Mouse (Mus musculus) frontal cortex, adult (tissue): ENCODE measurements around the gene Enah.

Experiments
- ATAC-seq: cut with Nextera tagmentation; 2 replicates; pipeline ENCODE4 v1.9.2; 2017; ENCODE audit warnings: mild to moderate bottlenecking, moderate library complexity, mixed read lengths; ENCODE audit not compliant: low TSS enrichment

Enah gene

DNA sequence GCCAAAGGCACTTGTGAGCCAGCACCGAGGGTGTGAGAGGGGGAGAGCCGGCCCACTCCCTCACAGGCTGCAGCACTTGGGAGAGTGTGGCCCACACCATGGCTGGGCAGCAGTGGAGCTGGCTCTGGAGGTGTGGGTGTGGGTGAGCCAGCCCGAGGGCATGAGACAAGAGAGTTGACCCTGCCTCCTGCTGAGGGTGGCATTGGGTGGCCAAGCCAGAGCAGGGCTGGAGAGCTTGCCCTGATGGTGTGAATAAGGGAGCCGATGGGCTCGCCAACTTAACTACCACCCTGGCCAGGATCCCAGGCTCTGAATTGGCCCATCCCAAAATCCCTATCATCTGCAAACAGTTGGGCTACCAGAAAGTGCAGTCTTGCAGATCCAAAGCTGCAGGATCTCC lies 141.4 kb downstream of the Enah start:
- no peak for ATAC-seq

DNA sequence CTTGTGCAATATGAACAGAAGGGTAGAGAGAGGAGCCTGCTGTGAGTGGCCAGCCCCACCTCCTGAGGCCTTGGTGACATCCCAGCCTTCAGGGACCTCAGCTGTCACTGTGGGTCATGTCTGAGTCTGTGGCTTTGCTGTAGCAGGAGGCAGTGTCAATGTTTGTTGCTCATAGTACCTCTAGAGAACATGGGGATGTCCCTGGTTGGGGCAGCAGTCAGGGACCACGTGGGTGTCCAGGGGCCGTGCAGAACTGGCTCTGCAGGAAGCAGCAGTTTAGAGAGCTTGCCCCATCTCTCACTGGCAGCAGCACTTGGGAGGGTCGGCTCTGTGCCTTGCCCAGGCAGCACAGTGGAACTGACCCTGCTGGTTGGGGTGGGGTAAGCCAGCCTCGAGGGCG lies 142.7 kb downstream of the Enah start:
- ATAC-seq: no peak

DNA sequence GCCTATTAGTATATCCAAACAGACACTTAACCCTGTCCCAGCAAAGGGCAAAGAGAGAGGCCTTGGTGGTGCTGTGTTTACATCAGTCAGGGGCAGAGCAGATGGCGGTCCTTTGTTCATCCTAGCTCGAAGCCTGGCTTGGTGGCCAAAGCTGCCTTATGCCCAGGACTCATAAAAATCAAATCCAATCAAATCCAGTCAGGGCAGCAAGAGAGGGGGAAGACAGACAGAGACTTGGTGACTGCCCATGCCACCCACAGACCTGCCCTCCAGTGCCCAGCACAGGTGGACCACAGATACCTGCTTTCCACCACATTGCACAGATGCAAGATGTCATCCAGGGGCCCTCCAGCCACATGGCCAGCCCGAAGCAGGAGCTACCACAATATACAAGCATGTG lies 143.1 kb downstream of the Enah start:
- ATAC-seq: no peak

DNA sequence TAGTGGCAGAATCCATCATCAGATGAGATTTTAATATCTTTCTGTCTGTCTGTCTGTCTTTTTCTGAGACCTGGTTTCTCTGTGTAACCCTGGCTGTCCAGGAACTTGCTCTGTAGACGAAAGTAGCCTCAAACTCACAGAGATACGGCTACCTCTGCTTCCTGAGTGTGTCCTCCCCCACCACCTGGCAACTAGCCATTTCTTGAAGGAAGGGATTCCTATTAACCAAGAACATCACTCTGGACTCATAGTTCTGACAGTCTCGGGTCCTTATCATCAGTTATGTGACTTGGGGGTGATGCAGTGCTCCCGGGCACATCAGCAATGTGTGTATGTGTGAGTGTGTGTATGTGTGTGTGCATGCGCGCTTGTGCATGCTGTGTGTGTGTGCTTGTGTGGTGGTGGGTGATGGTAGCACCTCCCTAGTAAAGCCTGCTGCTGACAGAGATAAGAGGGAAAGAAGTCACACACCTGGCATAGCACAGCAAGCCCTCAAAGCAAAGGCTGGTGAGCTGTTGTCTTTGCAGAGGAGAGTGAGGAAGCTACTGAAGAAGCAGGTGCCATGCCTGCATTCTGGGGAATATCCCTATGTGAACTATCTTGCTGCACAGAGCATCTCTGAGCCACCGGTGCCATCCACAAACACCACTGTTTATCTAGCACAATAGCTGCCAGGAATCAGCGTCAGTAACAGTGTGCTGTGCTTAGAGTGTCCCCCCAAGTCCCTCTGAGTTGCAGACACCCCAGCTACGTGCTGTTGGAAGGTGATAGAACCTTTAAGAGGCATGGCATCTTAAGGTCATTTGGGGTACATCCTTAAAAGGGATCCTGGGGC lies 146.5 kb downstream of the Enah start:
- ATAC-seq: no peak

DNA sequence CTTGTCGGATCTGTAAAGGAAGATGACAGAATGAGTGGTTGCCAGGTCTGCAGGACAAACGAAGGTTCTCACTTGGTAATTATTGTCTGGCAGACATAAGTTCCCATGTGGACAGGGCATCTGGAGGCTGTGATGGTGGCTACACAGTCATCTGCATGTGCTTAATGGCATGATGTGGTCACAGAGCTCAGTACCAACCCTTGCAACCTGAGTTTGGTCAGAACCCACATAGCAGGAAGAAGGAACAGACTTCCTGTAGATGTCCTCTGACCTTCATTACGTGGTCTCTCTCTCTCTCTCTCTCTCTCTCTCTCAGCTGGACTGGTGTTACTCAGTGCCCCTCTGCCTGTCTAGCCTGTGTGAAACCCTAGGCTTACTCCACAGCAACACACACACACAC lies 147.2 kb downstream of the Enah start:
- ATAC-seq: no peak

DNA sequence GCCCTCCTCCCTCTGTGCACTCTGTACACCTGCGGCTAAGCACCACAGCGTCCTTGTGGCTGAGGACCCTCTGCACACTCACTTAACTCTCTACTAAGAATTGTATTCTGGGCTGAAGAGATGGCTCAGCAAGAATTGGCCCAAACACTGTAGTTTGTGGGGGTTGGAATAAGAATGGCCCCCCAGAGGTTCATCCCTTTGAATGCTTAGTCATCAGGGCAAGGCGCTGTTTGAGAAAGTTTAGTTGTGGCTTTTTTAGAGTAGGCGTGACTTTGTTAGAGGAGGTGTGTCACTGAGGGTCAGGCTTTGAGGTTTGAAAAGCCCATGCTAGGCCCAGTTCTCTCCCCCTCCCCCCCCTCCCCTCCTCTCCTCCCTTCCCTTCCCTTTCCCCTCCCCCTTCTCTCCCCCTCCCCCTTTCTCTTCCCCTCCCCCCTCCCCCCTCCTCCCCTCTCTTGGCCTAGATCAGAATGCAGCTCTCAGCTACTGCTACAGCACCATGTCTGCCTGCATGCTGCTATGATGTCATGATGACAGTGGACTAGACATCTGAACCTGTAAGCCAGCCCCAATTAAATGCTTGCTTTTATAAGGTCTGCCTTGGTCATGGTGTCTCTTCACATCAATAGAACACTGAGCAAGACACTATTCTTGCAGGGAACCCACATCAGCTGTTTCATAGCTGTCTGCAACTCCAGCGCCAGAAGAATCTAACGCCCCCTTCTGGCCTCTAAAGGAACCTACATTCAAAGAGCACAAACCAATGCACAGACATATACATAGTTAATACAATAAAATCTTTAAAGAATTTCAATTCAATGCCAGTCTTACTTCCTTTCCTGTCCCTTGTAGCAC lies 153.1 kb downstream of the Enah start:
- no peak for ATAC-seq

DNA sequence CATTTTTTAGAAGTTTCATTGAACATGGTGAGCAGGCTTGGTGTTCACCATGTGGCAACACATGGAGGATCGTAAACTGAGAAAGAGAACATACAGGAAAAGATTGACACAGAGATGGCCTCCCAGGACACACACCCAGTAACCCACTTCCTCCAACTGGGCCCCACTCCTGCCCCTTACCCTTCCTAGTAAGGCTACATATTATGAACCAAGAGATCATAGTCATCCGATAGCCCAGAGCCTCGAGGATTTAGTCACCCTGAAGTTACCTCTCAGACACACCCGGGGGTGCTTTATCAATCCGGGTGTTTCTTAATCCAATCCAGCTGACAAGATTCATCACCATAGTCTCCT lies 153.9 kb downstream of the Enah start:
- no peak for ATAC-seq

DNA sequence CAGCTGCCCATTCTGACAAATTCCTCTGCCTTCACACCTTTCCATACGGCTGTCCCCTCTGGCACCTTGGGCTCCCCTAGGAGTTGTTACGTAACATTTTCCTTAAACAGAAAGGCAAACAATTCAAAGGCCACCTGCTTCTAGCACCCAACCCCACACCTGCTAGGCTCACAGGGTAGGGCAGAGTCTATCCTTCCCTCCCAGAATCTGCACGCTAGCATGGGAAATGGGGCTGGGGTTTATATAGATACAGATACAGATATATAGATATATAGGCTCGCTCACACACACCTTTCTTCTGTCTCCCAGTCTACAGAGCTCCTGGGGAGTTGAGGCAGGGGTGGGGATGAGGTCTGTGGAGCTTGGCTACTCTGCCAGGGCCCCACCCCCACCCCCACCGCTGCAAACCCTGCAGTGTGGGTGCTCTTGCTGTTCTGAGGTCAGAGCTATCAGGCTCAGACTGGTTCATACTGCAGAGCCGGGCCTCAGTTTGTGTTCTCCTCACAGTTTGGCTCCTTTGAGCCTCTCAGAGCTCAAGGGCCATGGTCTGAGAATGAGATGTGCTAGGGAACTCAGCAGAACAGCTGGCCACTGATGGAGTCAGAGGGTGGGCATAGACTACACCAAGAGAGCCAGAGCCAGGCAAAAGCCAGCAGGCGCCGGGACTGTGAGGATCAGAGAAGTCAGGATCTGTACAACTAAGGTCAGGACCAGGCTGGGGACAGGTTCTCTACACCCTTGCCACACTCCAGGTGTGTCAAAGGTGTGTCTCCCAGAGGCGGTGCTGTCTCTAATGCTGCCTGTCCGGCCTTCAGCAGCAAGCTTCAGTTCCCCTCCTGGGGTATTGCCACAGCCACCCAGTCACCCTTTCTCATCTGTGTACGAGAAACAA lies 154.6 kb downstream of the Enah start:
- no peak for ATAC-seq

DNA sequence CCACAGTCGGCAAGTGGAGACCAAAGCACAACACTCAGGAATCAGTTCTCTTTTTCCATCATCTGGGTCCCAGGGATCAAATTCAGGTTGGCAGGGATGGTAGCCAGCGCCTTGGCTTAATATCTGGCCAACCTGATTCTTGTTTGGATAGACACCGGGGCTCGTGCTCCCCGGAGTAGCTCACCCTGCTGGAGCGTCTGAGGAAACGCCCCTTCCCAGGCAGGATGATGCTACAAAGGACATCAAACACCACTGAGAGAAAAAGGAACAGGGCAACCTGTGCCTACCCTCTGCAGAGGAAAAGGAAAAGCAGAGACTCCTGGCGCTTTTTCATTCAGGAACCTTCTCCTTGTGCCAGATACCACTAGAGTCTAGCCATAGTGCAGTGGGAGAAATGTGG lies 156.4 kb downstream of the Enah start:
- ATAC-seq: no peak

DNA sequence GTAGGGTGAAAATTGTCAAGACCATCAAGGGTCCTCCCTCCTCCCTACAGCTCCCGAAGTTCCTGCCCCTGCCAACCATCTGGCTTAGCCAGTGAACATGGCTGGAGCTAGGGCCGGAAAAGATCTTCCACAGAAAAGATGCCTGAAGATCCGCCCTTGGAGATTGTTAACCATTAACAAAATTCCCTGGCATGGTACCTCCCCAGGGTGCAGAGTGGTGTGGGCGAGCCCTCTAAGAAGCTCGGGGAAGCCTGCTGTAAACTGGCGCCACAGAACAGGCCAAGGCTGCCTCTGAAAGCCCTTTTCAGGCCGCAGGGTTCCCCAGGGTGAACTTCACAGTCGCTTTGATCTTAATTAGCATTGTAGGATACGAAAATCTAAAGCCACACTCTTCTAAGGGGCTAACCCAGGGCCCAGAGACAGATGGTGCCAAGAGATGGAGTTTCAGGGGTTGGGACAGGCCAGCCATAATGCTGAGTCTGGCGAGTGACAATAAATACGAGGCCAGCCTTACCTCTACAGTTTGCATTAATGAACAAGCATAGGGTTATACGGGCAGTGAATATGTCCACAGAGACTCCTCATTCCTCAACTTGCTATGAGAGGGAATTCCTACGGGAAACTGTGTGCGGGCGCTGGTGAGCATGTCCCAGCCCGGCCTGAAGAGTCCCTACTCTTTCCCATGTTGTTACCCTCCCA lies 157.0 kb downstream of the Enah start:
- no peak for ATAC-seq

DNA sequence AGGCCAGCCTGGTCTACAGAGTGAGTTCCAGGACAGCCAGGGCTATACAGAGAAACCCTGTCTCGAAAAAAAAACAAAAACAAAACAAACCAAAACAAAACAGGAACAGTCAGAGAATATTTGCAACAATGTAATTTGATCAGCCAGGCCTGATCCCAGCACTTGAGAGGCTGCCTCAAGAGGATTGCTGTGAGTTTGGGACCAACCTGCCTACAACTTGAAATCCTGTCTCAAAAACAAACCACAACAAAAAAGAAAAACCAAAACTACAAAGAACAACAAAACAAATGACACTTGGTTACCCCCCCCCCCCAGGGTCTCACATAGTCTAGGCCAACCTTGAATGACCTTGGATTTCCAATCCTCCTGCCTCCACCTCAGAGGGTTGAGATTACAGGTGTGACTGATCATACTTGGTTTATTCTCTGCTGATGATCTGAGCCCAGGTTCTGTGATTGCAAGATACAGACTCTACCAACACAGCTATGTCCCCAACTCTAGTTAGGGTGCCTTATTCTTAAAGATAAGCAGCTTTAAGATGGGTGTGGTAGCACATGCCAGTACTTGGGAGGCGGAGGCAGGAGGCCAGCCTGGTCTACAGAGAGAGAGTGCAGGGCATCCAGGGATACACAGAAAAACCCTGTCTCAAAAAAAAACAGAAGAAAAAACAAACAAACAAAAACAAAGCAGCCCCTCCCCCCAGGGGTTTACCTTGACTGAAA lies 158.4 kb downstream of the Enah start:
- ATAC-seq: no peak

DNA sequence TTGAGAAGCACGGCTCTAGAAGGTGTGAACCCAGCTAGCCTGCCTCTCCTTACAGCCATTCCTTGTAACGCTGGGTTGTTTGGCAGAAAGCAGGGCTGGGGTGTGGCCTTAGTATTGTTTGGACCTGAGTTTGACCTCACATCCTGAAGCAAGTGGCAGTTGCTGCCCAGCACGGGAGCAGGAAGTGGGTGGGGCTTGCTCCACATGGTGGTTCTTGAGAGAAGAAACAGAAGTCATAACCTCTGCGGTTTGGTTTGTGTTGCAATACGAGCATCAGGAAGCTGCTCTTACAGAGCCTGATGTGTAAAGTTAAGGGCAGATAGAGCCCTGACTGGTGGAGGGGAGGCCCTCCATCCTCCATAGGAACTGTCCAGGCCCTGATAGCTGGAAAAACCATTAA lies 159.1 kb downstream of the Enah start:
- no peak for ATAC-seq

DNA sequence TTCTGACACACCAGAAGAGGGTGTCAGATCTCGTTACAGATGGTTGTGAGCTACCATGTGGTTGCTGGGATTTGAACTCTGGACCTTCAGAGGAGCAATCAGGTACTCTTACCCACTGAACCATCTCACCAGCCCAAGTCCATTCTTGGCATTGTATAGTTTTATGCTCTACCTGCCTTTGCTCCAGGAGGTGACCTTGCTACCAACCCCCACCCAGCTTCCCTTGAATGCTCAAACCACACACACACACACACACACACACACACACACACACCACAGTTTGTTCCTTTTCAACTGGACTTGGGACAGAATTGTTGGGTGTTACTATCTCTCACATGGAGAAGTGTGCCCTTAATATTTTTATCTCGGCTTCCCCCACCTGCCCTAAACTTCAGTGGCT lies 163.5 kb downstream of the Enah start:
- ATAC-seq: no peak

DNA sequence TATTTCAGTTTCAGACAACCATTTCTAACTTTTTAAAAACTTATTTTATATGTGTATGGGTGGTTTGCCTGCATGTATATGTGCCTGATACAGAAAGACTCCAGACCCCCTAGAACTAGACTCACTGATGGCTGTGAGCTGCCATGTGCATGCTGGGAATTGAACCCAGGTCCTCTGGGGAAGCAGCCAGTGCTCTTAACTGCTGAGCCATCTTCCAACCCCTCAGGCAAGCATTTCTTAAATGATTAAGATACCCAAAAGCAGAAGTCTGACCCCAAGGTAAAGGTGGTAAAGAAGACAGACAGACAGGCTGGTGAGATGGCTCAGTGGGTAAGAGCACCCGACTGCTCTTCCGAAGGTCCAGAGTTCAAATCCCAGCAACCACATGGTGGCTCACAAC lies 165.0 kb downstream of the Enah start:
- no peak for ATAC-seq

DNA sequence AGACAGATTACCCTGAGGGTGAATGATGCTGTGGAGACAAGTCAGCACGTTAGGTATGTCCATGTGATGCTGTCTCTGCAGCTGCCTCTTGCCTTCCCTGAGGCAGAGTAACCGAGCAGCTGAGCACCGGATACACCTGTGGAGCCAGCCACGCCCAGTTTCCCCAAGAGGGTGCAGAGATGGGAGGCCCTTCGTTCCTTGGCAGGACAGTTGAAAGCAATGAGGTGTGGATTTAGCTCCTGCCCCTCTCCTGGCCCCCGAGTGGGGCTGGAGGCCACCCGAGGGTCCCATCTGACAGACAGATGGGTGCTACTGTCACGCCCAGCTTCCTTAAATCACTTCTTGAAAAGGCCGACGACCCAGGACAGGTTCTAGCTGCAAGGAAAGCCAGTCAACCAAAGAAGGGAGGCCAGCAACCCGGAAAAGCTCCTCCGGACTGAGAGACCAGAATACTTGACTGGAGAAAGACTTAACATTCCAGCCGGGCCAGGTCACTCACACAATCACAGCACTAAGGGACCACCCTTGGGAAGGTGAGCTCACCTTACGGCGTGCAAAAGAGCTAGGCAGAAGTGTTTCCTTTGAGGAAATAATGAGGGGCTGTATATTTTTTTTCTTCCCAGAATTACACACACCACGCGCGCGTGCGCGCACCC lies 166.6 kb downstream of the Enah start:
- ATAC-seq: no peak

DNA sequence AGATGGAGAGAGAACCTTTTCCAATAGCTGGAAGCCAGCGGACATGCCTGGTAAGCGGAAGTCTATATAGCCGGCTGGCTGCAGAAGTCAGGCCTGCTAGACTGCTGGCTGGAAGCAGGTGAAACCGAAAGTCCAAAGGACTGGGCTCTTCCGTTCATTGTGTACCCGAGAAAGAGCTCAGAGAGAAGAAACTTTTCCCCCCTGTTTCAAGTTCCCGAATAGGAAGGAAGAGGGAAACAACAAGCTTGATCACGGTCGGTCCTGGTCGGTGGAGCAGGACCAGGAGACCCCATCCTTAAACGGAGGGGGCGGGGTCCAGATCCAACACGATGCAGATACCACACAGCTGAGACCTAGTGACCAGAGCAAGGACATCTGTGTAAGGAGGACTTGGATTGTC lies 167.3 kb downstream of the Enah start:
- ATAC-seq: no peak

DNA sequence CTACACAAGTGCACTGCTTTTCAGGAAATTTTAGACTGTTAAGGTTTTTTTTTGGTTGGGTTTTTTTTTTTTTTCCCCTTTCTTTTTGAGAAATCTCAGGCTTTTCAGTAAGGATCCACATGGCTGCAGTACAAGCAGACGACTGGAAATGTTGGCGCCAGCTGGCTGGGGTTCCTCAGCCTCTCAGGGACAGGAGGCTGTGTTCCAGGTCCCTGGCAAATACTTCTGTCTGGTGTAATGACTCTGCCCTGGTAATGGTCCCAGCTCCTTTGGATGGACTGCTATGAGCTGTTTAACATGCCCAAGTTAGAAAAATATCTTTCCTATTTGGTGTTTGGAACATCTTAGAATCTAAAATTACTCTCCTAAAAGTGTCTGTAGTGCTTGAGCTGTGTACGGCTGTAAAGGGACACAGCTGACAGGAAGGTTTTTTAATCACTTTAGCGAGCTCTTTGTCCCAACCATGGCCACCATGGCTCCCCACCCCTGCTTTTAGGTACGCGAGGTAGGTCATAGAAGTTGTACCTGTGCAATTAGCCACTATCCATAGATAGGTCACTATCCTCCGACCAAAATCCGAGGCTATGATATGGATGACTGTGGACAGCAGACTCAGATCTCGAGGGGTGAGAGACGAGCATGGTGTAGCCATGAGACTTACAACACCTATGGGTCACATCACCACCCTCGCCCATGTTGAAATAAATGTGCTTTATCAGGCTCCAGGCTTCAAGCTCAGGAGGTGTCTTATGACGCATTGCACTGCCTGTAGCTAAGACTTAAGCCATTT lies 168.1 kb downstream of the Enah start:
- ATAC-seq: peak; percentile 84

DNA sequence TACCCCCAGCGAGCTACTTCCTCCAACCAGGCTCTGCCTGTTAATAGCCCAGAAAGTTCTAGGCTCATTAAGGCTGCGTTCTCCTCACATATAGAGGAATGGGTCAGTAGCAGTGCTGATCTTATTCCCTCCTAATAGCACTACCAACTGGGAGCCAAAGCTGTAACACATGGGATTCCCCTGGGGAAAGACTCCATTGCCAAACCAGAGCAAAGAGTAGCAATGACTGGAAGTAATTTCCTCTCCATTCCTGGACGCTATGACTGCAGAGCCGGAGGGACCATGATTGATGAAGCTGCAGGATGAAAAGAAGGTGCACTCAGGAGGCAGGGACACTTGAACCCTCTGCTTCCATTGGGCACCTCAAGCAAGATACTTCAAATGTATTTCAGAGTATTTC lies 169.3 kb downstream of the Enah start:
- ATAC-seq: no peak

DNA sequence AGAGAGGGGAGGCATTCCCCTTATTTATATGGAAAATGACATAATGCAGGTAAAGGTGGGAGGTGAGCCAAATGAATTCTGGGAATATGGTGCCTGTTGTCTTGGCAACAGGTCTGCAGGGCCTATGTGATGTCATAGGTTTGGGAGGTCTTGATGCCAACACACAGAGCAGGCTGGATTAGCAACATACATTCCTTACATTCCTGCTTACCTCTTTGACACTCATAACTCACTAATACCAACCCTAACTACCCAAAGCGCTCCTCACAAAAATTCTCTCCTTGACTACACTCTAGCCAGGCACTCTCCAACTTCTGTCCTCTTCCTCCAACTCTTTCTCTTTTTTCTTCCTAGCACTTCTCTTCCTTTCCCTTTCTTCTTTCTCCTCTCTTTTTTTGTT lies 171.6 kb downstream of the Enah start:
- no peak for ATAC-seq

DNA sequence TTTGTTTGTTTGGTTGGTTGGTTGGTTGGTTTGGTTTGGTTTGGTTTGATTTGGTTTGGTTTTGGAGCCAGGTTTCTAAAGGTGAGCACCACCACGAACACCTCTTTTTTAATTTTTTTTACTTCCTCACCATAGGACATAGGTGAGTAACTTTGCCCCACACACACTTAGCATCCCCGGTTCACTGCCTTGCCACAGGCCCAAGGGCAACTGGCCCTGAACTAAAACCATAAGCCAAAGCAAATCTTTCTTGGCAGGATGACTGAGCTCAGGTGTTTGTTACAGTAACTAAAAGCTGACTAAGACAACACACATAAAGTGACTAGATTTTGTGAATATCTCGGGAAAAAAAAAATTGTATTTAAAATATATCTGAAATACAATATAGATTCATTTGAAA lies 172.4 kb downstream of the Enah start:
- no peak for ATAC-seq
